Mouse (Mus musculus) E14TG2a.4 (cell line): ENCODE measurements around the gene Kcnab1.

ENCODE experiments used
- CTCF ChIP-seq: conservative IDR thresholded peaks from 2 replicates; pipeline ENCODE4 v1.5.1; 2014; ENCODE audit warnings: low read length
- NANOG ChIP-seq: IDR thresholded peaks from 2 replicates; pipeline ENCODE4 v1.6.1; 2014; ENCODE audit warnings: borderline replicate concordance, low read length, mixed read lengths
- POU5F1 ChIP-seq: IDR thresholded peaks from 2 replicates; pipeline ENCODE4 v1.6.1; 2014; ENCODE audit warnings: low read length, borderline replicate concordance

DNA sequence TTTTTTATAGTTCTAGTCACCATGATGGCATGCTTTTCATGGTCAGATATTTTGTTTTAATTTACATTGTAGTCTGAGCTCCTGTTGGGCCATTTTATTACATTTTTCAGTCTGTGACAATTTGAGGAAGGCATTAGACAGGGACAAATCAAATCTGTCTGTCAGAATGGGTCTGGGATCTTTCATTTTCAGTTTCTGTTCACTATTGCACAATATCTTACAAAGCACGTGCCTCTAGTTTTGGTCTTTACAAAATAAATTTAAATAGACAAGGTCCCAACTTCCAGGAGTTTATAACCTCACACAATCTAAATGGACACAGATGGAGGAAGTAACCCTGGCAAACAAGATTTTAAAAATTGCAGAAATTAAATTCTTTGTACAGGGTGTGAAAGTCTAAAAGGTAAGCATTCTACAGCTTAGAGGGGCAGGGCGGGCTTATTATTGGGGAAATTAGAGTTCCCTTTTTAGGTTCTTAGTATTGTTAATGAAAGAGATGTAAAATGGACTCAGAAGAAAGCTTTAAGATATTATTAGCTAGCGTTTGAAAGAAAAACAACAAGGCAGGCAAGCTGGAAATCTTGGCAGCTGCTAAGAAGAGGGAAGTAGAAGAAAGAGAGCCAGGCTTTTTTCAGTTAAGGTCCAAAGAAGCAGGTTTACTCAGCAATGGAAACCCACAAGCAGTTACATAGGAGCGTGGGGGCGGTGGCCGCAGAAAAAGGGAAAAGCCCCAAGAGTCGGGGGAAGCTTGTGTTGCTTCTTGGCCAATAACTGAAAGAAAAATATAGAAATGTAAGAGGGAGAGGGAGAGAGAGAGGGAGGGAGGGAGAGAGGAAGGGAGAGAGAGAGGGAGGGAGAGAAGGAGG is 78.9 kb downstream of the Kcnab1 start:
- no peak for TF ChIP-seq CTCF
- no peak for TF ChIP-seq POU5F1
- no peak for TF ChIP-seq NANOG
